Mouse (Mus musculus) spleen, embryonic (tissue): ENCODE measurements around the gene Scfd2.

ENCODE experiments used
- CTCF ChIA-PET: fragments of 350-600 bp; sonication (Branson Sonifier 250); formaldehyde crosslinking; loops from one replicate; lab custom pipeline; 2022; lab: Charles Lee

Gene Scfd2

DNA sequence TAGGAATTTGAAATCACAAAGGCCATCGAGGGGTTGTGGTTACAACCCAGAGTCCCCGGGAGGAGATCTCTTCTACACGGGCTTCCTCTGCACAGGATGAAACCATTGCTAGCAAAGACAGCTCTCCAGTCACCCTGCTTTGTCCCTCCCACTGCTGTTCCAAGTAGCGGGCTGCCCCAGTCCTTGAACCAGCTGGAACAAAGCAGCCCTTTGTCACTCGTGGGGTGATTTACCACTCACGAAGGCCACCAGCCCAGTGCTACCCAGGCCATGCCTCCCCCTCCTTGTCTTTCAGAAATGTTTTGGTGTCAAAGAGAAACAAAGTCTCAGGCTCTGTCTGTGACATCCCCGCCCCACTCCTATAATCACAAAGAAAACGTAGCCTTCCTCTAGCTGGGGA, 326.1 kb downstream of the Scfd2 start:
- CTCF ChIA-PET = no interaction called here

GRCm38 (mm10) chr5:74204465-74204864, 327.1 kb downstream of the Scfd2 start:
- CTCF ChIA-PET = no interaction called here

GRCm38 (mm10) chr5:74202515-74202914, 329.0 kb downstream of the Scfd2 start:
- CTCF ChIA-PET = no interaction called here

GRCm38 (mm10) chr5:74201570-74202357, 329.8 kb downstream of the Scfd2 start:
- CTCF ChIA-PET = no interaction called here

DNA sequence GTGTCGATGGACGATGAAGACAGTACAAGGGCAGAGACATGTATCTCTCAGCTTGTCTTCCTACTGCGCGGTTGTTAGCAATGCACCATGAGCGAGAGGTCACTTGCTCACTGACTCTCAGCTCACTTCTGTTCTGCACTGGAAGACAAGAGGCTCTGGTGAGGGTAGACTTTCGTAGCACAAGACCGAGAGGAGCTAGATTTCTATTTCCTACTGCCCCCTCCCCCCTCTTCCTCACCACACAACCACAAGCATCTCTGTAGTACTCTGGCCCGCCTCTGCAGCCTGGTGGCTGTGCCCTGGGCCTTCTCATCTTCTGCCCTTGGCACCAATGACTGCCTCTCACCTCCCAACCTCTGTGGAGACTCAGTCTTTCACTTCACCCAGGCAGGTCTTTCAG, 331.1 kb downstream of the Scfd2 start:
- CTCF ChIA-PET = no interaction called here

DNA sequence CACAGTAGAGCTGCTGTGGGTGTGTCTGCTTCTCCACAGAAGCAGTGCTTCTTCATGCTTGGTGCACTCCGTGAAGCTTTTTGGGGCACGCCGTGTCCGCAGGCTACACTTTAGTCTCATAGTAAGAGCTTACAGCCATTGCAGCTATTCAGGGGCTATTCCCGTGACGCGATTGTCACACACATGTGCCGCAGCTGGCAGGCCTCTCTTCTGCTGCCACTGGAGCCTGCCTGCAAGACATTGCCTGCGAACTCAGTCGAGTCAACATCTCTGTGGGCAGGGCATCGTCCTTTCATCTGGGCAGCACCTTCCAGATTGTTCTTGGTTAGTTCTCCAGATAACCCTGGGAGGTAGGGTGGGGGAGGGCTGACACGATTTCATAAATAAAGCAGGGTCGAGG, 331.8 kb downstream of the Scfd2 start:
- CTCF ChIA-PET = no interaction called here

DNA sequence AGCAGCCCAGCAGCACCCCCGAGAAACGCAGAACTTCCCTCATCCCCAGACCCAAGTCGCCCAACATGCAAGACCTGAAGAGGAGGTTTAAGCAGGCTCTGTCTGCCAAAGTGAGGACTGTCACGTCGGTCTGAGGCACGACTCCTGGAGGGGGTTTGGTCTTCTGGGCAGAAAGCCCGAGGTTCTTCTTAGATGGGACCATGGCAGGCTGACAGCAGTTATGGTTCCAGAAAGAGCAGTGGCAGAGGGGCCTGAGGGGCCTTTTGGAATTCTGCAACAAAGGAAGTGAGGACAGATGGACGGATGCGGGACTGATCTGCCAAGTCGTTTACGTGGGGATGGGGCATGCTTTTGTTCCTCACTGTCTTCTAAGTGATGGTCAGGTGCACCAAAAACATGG, 333.1 kb downstream of the Scfd2 start:
- CTCF ChIA-PET = no interaction called here

GRCm38 (mm10) chr5:74197541-74198330, 333.8 kb downstream of the Scfd2 start:
- CTCF ChIA-PET = no interaction called here

DNA sequence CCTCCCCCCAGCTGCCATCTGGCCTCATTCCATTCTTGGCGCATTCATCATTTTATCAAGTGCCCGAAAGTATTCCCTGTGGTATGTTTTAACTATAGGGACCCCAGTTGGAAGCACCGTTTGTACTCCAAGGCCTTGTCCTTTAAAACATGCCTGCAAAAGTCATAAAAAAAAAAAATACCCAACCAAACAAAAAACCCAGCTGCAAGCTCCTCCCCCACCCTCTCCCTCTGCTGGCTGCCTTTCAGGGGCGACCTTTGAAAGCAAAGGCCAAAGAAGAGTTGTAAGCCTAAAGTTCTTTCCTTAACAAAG, 335.3 kb downstream of the Scfd2 start:
- CTCF ChIA-PET = interaction anchor here (0.6 kb wide), 1 partner anchor 34 kb away, joined by 3 read pairs; no protein-coding TSS in a partner anchor

- CTCF ChIA-PET = interaction anchor here (0.6 kb wide), 1 partner anchor 35 kb away, joined by 3 read pairs; no protein-coding TSS in a partner anchor
Measured at GRCm38 (mm10) chr5:74195614-74196306, 335.8 kb downstream of the Scfd2 start.

GRCm38 (mm10) chr5:74194841-74195613, 336.5 kb downstream of the Scfd2 start, which contains the start of gene Rasl11b:
Gene Rasl11b, plus strand, starts transcription at chr5:74195286.
- CTCF ChIA-PET = no interaction called here

- CTCF ChIA-PET = no interaction called here
Measured at GRCm38 (mm10) chr5:74194027-74194840, 337.3 kb downstream of the Scfd2 start.

GRCm38 (mm10) chr5:74193626-74194025, 337.9 kb downstream of the Scfd2 start:
- CTCF ChIA-PET = no interaction called here

- CTCF ChIA-PET = no interaction called here
Measured at GRCm38 (mm10) chr5:74193008-74193407, 338.6 kb downstream of the Scfd2 start.

GRCm38 (mm10) chr5:74190911-74191310, 340.6 kb downstream of the Scfd2 start:
- CTCF ChIA-PET = no interaction called here

- CTCF ChIA-PET = no interaction called here
Measured at GRCm38 (mm10) chr5:74190161-74190491, 341.4 kb downstream of the Scfd2 start.

GRCm38 (mm10) chr5:74189484-74190160, 341.9 kb downstream of the Scfd2 start:
- CTCF ChIA-PET = no interaction called here

GRCm38 (mm10) chr5:74188886-74189285, 342.7 kb downstream of the Scfd2 start:
- CTCF ChIA-PET = no interaction called here

DNA sequence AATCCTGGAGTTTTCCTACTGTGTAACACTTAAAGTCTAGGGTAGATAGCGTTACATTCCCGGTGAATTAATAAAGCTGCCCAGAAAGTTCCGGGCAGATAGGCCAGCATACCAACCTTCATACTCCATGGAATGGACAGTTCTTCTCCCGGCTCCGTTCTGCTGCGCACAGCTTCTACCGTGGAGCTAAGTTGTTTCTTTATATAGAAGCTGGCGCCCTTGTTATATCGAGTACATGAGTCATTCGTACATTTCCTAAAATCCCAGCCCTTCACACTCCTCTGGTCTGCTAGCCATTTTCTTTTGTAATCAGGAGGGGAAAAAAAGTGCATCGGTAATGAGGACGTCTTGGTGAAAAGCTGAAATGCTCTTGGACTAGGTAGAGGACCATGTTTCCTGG, 343.5 kb downstream of the Scfd2 start:
- CTCF ChIA-PET = interaction anchor here (0.6 kb wide), 1 partner anchor 107 kb away, joined by 4 read pairs; no protein-coding TSS in a partner anchor

DNA sequence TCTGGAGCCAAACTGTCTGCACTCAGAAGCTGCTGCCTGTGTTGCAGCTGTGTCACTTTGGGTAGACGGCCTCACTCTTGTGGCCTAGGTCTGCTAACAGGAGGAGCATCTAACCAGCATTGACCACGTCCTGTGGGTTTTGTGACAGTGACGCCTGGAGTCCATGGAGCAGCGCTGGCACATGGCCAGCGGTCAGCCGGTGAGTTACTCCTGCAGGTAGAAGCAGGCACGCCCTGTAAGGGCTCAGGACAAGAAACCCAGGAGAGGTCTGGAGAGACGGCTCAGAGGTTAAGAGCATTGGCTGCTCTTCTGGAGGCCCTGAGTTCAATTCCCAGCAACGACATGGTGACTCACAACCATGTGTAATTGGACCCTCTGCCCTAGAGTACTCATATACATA, 347.0 kb downstream of the Scfd2 start:
- CTCF ChIA-PET = no interaction called here
